Mouse (Mus musculus): ENCODE measurements around the gene Zfp558.
"Not testable (repeated sequence)": the region's sequence is repeated elsewhere in the genome, so short reads cannot be mapped to it uniquely, and the experiment has no call there.

Gene Zfp558

GRCm38 (mm10) chr9:18478168-18478567 lies at the start of gene Zfp558, which contains the start of gene Mbd3l1:
Zfp558 (minus strand) TSS chr9:18478268.
Mbd3l1 (plus strand) TSS chr9:18478359.
- no peak for DNase-seq (ENCODE audit: low spot score in 2 of 2)

- no peak for DNase-seq (ENCODE audit: low spot score in 2 of 2)
Measured at GRCm38 (mm10) chr9:18508098-18508497, 30.0 kb upstream of the Zfp558 start.

DNA sequence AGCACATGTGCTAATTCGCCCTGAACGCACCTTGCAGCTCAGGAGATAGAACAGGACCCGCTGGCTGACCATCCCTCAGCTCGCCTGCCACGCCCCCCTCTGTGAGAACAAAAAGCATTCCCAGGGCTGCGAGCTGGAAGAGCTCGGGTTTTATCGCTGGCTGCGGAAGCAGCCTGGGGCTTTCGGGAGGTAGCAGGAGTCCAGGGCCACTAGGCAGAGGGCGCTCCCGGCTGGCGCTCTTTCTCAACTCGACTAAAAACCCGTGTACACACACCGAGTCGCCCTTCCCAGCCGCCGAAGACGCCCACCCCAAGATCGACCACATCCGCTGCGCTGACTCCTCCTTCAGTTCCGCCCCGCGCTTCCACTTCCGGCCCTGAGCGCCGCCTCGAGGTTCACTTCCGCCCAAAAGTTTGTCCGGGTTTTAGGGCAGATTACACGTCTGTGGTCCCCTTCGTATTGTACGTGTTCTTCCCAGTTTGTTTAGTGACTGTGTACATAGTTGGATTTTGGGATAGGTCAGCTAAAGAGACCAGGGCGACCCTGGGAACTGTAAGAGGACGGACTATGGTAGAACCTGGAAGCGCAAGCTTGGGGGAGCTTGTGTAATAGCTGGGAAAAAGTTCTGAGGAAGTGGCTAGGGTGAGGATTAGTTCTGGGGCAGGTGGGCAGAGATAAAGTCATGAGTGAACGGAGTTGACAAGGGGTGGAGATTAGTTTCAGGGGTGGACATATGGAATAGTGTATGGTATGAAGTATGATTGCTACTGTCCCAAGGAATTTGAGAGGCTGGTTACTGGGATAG lies 4.5 kb downstream of the Zfp558 start:
- DNase-seq (ENCODE audit: low spot score in 2 of 2) = peak; percentile 49 to 53

DNA sequence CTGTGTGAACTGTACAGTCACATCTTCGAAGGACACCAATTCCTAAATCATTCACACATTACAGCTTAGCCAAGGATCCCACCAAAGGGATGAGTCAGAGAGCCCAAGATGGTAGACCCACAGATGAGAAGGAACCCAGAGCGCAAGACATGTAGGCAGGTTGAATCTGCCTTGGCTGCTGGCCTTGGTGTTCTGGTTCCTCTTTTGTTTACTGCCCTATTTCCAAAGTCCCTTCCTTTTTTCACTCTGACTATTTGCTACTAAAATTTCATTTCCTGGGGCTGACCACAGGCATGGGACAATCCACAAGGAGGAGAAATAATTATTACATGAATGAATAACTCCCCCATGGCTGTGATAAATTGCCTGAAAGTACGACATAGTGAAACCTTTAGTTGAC lies 10.1 kb downstream of the Zfp558 start:
- DNase-seq (ENCODE audit: low spot score in 2 of 2) = no peak

- no peak for DNase-seq (ENCODE audit: low spot score in 2 of 2)
Measured at GRCm38 (mm10) chr9:18467350-18467749, 10.7 kb downstream of the Zfp558 start.

- DNase-seq (ENCODE audit: low spot score in 2 of 2) = no peak
Measured at GRCm38 (mm10) chr9:18456520-18456919, 21.5 kb downstream of the Zfp558 start.

DNA sequence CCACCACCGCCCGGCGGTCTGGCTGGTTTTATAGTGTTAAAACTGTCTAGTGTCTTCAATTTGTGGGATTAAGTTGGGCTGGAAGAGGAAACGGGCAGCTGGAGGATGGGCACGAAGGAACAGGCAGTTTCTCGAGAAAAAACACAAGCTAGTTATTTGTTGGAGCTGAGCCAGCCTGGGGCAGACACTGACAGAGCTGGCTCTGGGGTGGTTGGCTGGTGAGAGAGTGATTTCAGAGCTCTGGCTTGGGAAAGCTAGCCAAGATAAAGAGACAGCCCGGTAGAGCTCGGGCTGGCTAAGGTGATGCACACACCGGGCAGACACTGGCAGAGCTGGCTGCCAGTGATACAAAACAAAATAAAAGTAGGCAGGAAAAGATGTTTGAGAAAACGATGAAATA lies 46.4 kb downstream of the Zfp558 start:
- DNase-seq (ENCODE audit: low spot score in 2 of 2) = no peak

- no peak for DNase-seq (ENCODE audit: low spot score in 2 of 2)
Measured at GRCm38 (mm10) chr9:18430354-18430753, 47.7 kb downstream of the Zfp558 start, which contains the start of gene Mbd3l2. Mbd3l2 (plus strand) TSS chr9:18430654.

GRCm38 (mm10) chr9:18412371-18412770 lies 65.7 kb downstream of the Zfp558 start:
- not testable (repeated sequence) for DNase-seq (ENCODE audit: low spot score in 2 of 2)

Data from heart, adult 9 months (tissue).